Mouse (Mus musculus) stomach, postnatal 0 days (tissue): ENCODE measurements around the gene Smap2. TPM values are rescaled to one million over a fixed set of nuclear protein-coding genes. Genes with fewer than 3 reads are reported as not detected.

Experiments used
- ATAC-seq: fragments of 200-750 bp; cut with Nextera tagmentation; 2 replicates; pipeline ENCODE4 v1.8.0; 2017; ENCODE audit not compliant: low FRiP score, low TSS enrichment
- DNase-seq: peaks from one replicate; pipeline ENCODE4 v3.0.0-alpha.2; 2016; ENCODE audit warnings: low spot score
- H3K27ac ChIP-seq: fragments of 300-500 bp; sonication (generic); replicated peaks from 2 replicates; pipeline ENCODE4 v1.5.1; 2014; ENCODE audit warnings: mild to moderate bottlenecking, control low read depth
- H3K27me3 ChIP-seq: fragments of 300-500 bp; sonication (generic); 2 replicates; pipeline ENCODE4 v1.6.1; 2014; ENCODE audit warnings: low read length; ENCODE audit not compliant: control insufficient read depth, insufficient read depth
- H3K36me3 ChIP-seq: fragments of 300-500 bp; sonication (generic); 2 replicates; pipeline ENCODE4 v1.6.1; 2014; ENCODE audit warnings: low read length, mixed read lengths; ENCODE audit not compliant: control insufficient read depth, insufficient read depth
- H3K4me1 ChIP-seq: fragments of 300-500 bp; sonication (generic); replicated peaks from 2 replicates; pipeline ENCODE4 v1.6.1; 2014; ENCODE audit warnings: antibody characterized with exemption; ENCODE audit not compliant: control insufficient read depth, insufficient read depth
- H3K4me2 ChIP-seq: fragments of 300-500 bp; sonication (generic); replicated peaks from 2 replicates; pipeline ENCODE4 v1.6.1; 2014; ENCODE audit warnings: low read depth, mild to moderate bottlenecking, control low read depth, moderate library complexity
- H3K4me3 ChIP-seq: fragments of 300-500 bp; sonication (generic); 2 replicates; pipeline ENCODE4 v1.5.1; 2014; ENCODE audit warnings: low read depth, low read length, control low read depth
- H3K9ac ChIP-seq: fragments of 300-500 bp; sonication (generic); 2 replicates; pipeline ENCODE4 v1.6.1; 2014; ENCODE audit warnings: mild to moderate bottlenecking, low read length, control low read depth, mixed read lengths
- H3K9me3 ChIP-seq: fragments of 300-500 bp; sonication (generic); 2 replicates; pipeline ENCODE4 v1.6.1; 2016; ENCODE audit warnings: low read length; ENCODE audit not compliant: control insufficient read depth
- CTCF ChIP-seq: IDR thresholded peaks from 2 replicates; pipeline ENCODE4 v1.5.1; 2016; ENCODE audit warnings: antibody characterized with exemption, low read depth, mild to moderate bottlenecking, moderate library complexity
- EP300 ChIP-seq: optimal IDR thresholded peaks from 2 replicates; pipeline ENCODE3; 2016; ENCODE audit warnings: antibody characterized with exemption
- WGBS: fragments of 180-500 bp; shearing (Covaris S2); extraction: QIAGEN DNeasy Blood & Tissue Kit; methylation state at CpG from one replicate; pipeline ENCODE4 v1.1.7; 2014; 5-methylcytosine and 5-hydroxymethylcytosine counted together
- polyA plus RNA-seq: library from polyadenylated mRNA; unstranded; fragments of >200 nt; fragmentation: Nextera tagmentation; extraction: Ambion mirVana; gene quantifications from 2 replicates; pipeline ENCODE4 v1.2.1, GENCODE M21; 2015

Gene Smap2
- polyA plus RNA-seq, 1 experiment from 2014 or later = 16.1 TPM

DNA sequence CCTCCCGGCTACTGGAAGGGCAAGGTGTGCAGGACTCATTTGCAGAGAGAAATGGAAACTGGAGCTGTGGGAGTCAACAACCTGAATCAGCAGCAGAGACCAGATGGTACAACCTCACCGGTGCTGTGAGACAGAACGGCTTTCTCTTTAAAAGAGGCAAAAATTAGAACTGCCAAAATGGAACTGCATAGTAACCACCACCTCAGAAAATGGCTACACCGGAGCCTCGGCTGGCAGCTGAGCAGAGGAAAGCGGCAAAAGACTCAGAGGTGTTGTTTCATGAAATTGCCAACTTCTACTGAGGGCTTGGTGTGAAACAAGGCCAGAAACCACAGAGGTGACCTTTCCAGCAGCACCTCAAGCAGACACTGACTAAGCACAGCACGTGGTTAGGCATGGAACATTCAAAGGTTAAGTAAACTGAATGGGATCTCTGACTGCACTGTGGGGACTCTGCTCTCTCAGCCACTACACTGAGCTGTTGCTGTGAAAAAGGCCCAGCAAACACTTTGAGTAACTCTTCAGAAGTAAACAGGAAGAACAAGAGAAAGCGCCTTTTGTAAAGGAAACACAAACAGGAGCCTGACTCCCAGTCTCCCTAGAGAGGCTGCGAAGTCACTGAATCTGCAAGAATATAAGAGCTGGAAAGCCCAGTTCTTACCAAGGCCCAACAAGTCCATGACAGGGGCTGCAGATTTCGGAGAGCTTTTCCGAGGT lies 42.2 kb downstream of the Smap2 start:
- Histone ChIP-seq H3K4me2 (no peak overlapping the region), H3K27me3 (no peaks in the 10 kb centered on the region), H3K27ac (no peak overlapping the region), H3K9ac (no peak overlapping the region), H3K36me3 (peaks cover 8% of the 10 kb centered on the region; the same call in 1 of the 2 replicates), H3K4me3 (no peak overlapping the region), H3K9me3 (no peaks in the 10 kb centered on the region), H3K4me1 (no peaks in the 10 kb centered on the region)
- ATAC-seq = peak; percentile 92
- 74% methylated on average over 11 of the region's 11 CpGs for WGBS
- DNase-seq = no peak
- TF ChIP-seq CTCF = no peak
- no peak for TF ChIP-seq EP300

DNA sequence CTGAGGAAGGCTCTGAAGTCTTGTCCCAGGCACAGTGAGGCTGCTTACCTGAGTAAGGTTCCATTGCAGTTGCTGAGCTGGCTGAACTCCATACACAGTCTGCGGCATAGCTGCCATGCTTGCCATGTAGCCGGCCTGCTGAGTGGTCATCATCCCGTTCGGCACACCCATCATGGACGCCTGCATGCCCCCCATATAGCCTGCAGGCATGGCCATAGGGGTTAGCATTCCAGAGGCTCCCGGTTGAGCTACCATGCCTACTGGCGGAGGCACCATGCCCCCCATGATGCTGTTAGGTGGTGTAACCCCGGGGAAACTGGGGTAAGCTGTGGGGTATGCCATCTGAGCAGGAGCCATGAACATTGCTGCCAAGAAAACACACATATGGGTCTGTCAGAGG lies 45.2 kb downstream of the Smap2 start:
- H3K36me3 ChIP-seq = peaks cover 8% of the 10 kb centered on the region; the same call in 1 of the 2 replicates
- no peak overlapping the region for H3K27ac ChIP-seq
- no peaks in the 10 kb centered on the region for H3K27me3 ChIP-seq
- no peaks in the 10 kb centered on the region for H3K4me1 ChIP-seq
- H3K9me3 ChIP-seq = no peaks in the 10 kb centered on the region
- H3K4me2 ChIP-seq = no peak overlapping the region
- WGBS = 93% methylated on average over 8 of the region's 8 CpGs
- H3K4me3 ChIP-seq = no peak overlapping the region
- ATAC-seq (no peak), DNase-seq (no peak)
- TF ChIP-seq CTCF (no peak), EP300 (no peak)
- H3K9ac ChIP-seq = no peak overlapping the region

DNA sequence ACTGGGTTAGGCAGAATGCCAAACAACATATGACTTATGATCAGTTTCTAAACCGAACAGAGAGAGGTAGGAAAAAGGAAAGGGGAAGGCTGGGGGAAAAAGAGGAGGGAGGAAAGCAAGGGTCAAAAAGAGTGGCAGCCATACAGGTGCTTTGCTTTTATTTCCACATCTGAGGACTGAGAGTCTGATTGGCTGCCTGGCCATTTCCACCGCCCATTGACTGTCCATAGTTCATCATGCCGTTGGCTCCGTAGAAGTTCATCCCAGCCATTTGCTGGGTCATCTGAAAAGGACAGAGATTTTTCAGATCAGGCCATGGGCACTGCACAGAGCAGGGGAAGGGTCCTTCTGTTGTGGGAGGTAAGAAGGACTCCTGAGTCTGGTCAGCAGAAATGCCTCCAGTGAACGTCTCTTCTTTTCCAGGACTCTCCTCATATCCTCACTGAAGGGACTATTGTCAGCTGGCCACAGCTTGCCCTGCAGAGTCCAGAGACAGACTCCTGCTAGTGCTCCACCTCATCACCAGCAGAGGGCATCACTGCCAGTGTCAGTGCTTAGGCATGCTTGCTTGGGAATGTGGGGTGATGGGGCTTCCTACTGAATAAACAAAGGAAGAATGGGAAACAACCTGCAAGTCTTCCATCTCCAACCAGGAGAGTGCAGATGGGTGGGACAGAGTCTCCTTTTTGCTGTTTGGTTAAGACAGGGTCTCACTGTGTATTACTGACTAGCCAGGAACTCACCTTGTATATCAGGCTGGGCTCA lies 47.5 kb downstream of the Smap2 start:
- no peaks in the 10 kb centered on the region for H3K27me3 ChIP-seq
- H3K4me2 ChIP-seq = no peak overlapping the region
- H3K36me3 ChIP-seq = peaks cover 5% of the 10 kb centered on the region; the same call in 1 of the 2 replicates
- WGBS = 77% methylated on average over 5 of the region's 5 CpGs
- H3K4me3 ChIP-seq = no peak overlapping the region
- DNase-seq (no peak), ATAC-seq (peak; percentile 63)
- TF ChIP-seq CTCF (peak; percentile 69), EP300 (no peak)
- H3K9me3 ChIP-seq = no peaks in the 10 kb centered on the region
- no peak overlapping the region for H3K9ac ChIP-seq
- H3K4me1 ChIP-seq = no peaks in the 10 kb centered on the region
- H3K27ac ChIP-seq = no peak overlapping the region

DNA sequence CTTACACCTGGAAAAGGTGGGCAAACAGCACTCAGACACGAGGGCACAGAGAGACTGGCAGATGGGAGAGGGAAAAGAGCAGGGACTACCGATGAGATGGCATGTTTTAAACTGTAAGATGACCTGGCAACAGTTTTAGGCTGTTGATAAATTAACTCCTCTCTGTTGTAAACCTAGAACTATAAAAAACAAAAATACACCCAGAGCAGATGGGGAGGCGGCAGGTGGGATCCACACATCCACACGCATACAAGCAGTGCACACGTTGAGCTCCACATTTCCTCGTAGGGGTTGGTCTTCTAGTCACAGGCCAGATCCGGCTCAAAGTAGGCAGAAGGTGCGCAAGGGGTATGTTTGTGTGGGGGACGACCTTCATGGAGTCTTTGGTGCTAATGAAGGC lies 48.6 kb downstream of the Smap2 start:
- no peak for ATAC-seq
- 87% methylated on average over 9 of the region's 9 CpGs for WGBS
- peaks cover 3% of the 10 kb centered on the region; the same call in 1 of the 2 replicates for H3K36me3 ChIP-seq

DNA sequence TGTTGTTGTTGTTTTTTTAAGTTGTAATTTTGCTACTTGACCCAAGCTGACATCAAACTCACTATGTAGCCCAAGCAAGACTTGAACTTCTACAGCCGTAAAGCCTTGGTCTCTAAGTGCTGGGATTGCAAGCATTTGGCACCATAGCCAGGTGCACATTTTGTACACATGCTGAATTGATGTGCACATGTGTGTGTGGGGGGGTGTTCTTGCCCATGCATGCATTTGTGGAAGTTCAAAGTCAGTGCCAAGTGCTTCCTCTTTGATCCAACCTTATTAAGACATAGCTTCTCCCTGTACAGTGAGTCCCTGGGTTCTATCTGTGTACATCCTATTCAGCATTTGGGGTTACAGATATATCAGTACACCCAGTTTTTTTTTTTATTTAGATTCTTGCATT lies 61.5 kb downstream of the Smap2 start:
- no peaks in the 10 kb centered on the region for H3K9me3 ChIP-seq
- 96% methylated on average over 1 of the region's 1 CpGs for WGBS

More for the DNA sequence above, 48.6 kb downstream of the Smap2 start:
- no peak overlapping the region for H3K4me3 ChIP-seq
- H3K9me3 ChIP-seq = no peaks in the 10 kb centered on the region
- no peak overlapping the region for H3K27ac ChIP-seq
- no peak overlapping the region for H3K9ac ChIP-seq
- no peaks in the 10 kb centered on the region for H3K27me3 ChIP-seq
- H3K4me2 ChIP-seq = no peak overlapping the region
- no peak for DNase-seq
- H3K4me1 ChIP-seq = no peaks in the 10 kb centered on the region
- TF ChIP-seq CTCF (no peak), EP300 (no peak)

DNA sequence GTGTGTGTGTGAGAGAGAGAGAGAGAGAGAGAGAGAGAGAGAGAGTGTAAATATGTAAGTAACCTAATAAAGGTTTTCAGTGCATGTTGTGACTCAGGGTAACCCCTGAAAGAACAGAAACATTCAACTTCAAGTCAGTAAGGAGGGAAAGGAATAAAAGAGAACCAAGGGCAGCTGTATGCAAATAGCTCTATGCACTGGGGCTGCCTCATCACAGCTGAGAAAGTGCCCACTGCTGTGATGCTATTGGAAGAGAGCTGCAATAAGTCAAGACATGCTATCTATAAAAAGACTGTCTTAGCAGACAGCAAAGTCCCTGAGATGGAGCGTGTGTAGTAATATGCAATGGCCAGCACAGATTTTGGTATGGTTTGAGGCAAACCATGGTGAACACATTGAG lies 63.4 kb downstream of the Smap2 start:
- no peak for TF ChIP-seq EP300
- TF ChIP-seq CTCF = no peak
- Histone ChIP-seq H3K27me3 (no peaks in the 10 kb centered on the region), H3K4me2 (no peak overlapping the region), H3K4me3 (no peak overlapping the region), H3K36me3 (no peaks in the 10 kb centered on the region), H3K27ac (no peak overlapping the region), H3K4me1 (no peaks in the 10 kb centered on the region), H3K9me3 (no peaks in the 10 kb centered on the region), H3K9ac (no peak overlapping the region)
- WGBS = 71% methylated on average over 1 of the region's 1 CpGs
- no peak for ATAC-seq
- no peak for DNase-seq

More for the DNA sequence above, 61.5 kb downstream of the Smap2 start:
- Histone ChIP-seq H3K4me1 (no peaks in the 10 kb centered on the region), H3K27ac (no peak overlapping the region), H3K27me3 (no peaks in the 10 kb centered on the region), H3K4me3 (no peak overlapping the region), H3K4me2 (no peak overlapping the region), H3K36me3 (no peaks in the 10 kb centered on the region), H3K9ac (no peak overlapping the region)
- no peak for DNase-seq
- no peak for ATAC-seq
- TF ChIP-seq EP300 (no peak), CTCF (no peak)
